Comparison of ENCODE assay signal across 8 mouse cellular contexts in the genomic region with DNA sequence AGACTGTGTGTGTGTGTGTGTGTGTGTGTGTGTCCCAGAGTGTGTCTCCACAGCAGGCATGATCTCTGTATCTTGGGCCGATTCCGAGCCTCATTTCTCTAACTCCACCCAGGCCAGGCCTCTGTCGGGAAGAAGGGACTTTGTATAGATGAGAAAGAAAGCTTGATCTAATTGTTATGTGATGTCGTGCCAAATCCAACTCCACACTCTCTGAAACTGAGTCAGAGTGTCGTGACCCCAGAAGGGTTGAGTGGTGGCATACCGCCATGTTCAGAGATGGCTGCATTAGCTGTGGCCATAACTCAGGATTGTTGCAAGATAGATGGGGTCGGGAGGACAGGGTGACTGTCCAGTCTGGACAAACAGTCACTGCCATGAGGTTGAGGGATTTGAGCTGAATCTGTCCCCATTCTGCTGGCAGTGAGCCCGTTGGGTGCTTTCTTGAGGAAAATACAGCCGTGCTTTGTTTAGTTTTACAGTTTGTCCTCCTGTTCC. TPM values are rescaled to one million over a fixed set of nuclear protein-coding genes. Genes with fewer than 3 reads are reported as not detected.
DNase-seq lines count a peak whose midpoint lies in the region; ATAC-seq lines count a peak whose summit lies in the region.

No protein-coding gene starts in this region.

- H3K27me3 ChIP-seq in hindbrain, embryonic 12.5 days, result no peaks in the 10 kb centered on the region; the same call in 1 of the 2 replicates
- H3K27me3 ChIP-seq in hindbrain, embryonic 10.5 days (ENCODE audit: insufficient read depth, poor library complexity, severe bottlenecking), result no peaks in the 10 kb centered on the region

- peaks cover 12% of the 10 kb centered on the region for H3K4me1 ChIP-seq in hindbrain, embryonic 12.5 days
- H3K4me1 ChIP-seq in hindbrain, embryonic 10.5 days (replicated peaks), result peaks cover 13% of the 10 kb centered on the region; the same call in 1 of the 2 replicates

- no peak overlapping the region for H3K4me3 ChIP-seq in hindbrain, embryonic 12.5 days
- no peak overlapping the region for H3K4me3 ChIP-seq in hindbrain, embryonic 10.5 days

- no peak overlapping the region; the same call in 1 of the 2 replicates for H3K27ac ChIP-seq in hindbrain, embryonic 12.5 days
- no peak overlapping the region for H3K27ac ChIP-seq in hindbrain, embryonic 10.5 days

- 76% methylated on average over 9 of the region's 9 CpGs for WGBS in hindbrain, embryonic 12.5 days
- WGBS in hindbrain, embryonic 10.5 days, result 82% methylated on average over 9 of the region's 9 CpGs

- H3K4me2 ChIP-seq in hindbrain, embryonic 12.5 days (replicated peaks), result no peak overlapping the region

- no peaks in the 10 kb centered on the region for H3K36me3 ChIP-seq in hindbrain, embryonic 12.5 days
- no peaks in the 10 kb centered on the region for H3K36me3 ChIP-seq in hindbrain, embryonic 10.5 days

- no peaks in the 10 kb centered on the region for H3K9me3 ChIP-seq in hindbrain, embryonic 12.5 days (replicated peaks)
- H3K9me3 ChIP-seq in hindbrain, embryonic 10.5 days, result no peaks in the 10 kb centered on the region

- no peak overlapping the region for H3K9ac ChIP-seq in hindbrain, embryonic 12.5 days

- DNase-seq in hindbrain, embryonic 10.5 days (ENCODE audit: low spot score), result no peak
- peak; percentile 75 for DNase-seq in 3T3-L1 (ENCODE audit: low read depth, low spot score)
- peak; percentile 44 for DNase-seq in adrenal gland, adult 8-10 months
- peak; percentile 47 for DNase-seq in kidney, postnatal 14 days
- DNase-seq in frontal cortex, postnatal 36 days (ENCODE audit: low spot score in 2 of 2), result no peak
- no peak for DNase-seq in ovary, adult 18-20 months (ENCODE audit: low spot score)
- DNase-seq in spleen, postnatal 4 days (ENCODE audit: low spot score in 2 of 2), result no peak

- ATAC-seq in hindbrain, embryonic 12.5 days (ENCODE audit: low FRiP score), result 0 out of 2 replicates have a peak, but pooled peaks have one; percentile 4

RNA-seq across cellular contexts. Expression of a gene that starts 29.9 kb away (rescaled TPM):
- 0.44 and 1.1 TPM in 2 replicates for polyA plus RNA-seq in hindbrain, embryonic 12.5 days (2016; fragmentation: Nextera tagmentation; extraction: Ambion mirVana)
- polyA plus RNA-seq in hindbrain, embryonic 10.5 days (2016; fragmentation: Nextera tagmentation; extraction: Ambion mirVana), result 0.24 and 0.38 TPM in 2 replicates
- 1 to 10 TPM; 2.2 to 3.8 (median 2.9) TPM for total RNA-seq in adrenal gland, adult 8-10 months (2022)

Comparison
In these comparisons a context has a peak if more than half of its experiments do, and no peak if none do; other contexts are left out.
1. DNase-seq: peak in 3T3-L1 (single experiment), adrenal gland, adult 8-10 months (single experiment) and kidney, postnatal 14 days (single experiment); none in hindbrain, embryonic 10.5 days (single experiment), frontal cortex, postnatal 36 days (0 of 2), ovary, adult 18-20 months (single experiment) and spleen, postnatal 4 days (0 of 2).